Mouse (Mus musculus) right cerebral cortex, postnatal 25 days (tissue): Measurements from ENCODE around the gene Zkscan7.

Source experiments
- DNase-seq: peaks from one replicate; pipeline ENCODE4 v3.0.0; 2022

Gene Zkscan7

DNA sequence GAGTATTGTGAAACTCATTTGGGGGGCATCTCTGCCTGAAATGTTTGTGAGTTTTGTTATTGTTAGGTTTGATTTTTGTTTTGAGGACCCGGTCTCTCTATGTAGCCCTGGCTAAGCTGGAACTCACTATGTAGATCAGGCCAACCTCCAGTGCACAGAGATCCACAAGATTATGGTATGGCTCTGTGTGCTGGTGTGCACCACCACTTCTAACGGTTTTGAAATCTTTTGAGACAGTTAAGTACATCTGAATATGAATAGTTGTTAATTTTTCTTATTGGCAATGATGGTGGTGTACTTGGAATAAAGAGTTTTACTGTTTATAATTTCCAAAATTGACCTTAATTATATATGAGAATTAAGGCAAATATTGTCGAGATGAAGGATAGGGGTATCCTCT is 37.0 kb downstream of the Zkscan7 start:
- no peak for DNase-seq

DNA sequence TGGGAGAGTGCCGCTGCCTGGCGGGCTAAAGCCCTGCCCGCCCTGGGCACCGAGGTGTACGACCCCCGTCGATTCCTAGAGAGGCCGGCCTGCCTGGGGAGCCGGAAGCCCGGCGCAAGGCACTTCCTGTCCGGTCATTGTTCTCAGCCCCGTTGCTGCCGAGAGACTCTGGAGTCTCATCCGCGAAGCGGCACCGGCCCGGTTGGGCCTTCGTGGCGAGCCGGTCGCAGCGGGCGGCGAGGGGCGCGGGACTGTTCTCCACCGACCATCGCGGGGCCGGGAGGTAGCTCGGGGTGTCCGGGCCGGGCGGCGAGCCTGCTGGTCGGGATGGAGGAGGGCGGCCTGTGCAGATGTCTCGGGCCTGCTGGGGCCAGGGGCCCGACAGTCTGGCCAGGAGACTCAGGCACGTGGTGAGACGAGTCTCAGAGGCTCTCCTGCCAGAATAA is 37.5 kb downstream of the Zkscan7 start, which contains the start of gene Zfp105:
Zfp105 (plus strand) TSS at position 137 of the 446 bp plus-strand sequence.
- peak; percentile 80 for DNase-seq

GRCm38 (mm10) chr9:122928915-122929314 is 43.4 kb downstream of the Zkscan7 start:
- DNase-seq, result no peak
